Mouse (Mus musculus) liver, embryonic 12.5 days (tissue): ENCODE results near the gene Vps26a. TPM values are rescaled to one million over a fixed set of nuclear protein-coding genes. Genes with fewer than 3 reads are reported as not detected.
A peak's percentile ranks its signal among the peaks of the same experiment; 100 is the strongest.

Experiments
- ATAC-seq: fragments of 200-750 bp; cut with Nextera tagmentation; 2 replicates; pipeline ENCODE4 v1.8.0; 2017; ENCODE audit warnings: moderate number of reproducible peaks, mild to moderate bottlenecking, moderate library complexity
- H3K27ac ChIP-seq: fragments of 300-500 bp; sonication (generic); 2 replicates; pipeline ENCODE4 v1.5.1; 2016; ENCODE audit warnings: mild to moderate bottlenecking
- H3K27me3 ChIP-seq: fragments of 300-500 bp; sonication (generic); replicated peaks from 2 replicates; pipeline ENCODE4 v1.6.1; 2016; ENCODE audit warnings: mild to moderate bottlenecking, moderate library complexity
- H3K36me3 ChIP-seq: fragments of 300-500 bp; sonication (generic); 2 replicates; pipeline ENCODE4 v1.6.1; 2016; ENCODE audit warnings: mild to moderate bottlenecking, moderate library complexity
- H3K4me1 ChIP-seq: fragments of 300-500 bp; sonication (generic); 2 replicates; pipeline ENCODE4 v1.6.1; 2016
- H3K4me2 ChIP-seq: fragments of 300-500 bp; sonication (generic); 2 replicates; pipeline ENCODE4 v1.6.1; 2016; ENCODE audit warnings: mild to moderate bottlenecking, moderate library complexity
- H3K4me3 ChIP-seq: fragments of 300-500 bp; sonication (generic); 2 replicates; pipeline ENCODE4 v1.5.1; 2016; ENCODE audit warnings: mild to moderate bottlenecking, moderate library complexity
- H3K9ac ChIP-seq: fragments of 300-500 bp; sonication (generic); 2 replicates; pipeline ENCODE4 v1.6.1; 2016; ENCODE audit warnings: mild to moderate bottlenecking, moderate library complexity
- H3K9me3 ChIP-seq: fragments of 300-500 bp; sonication (generic); replicated peaks from 2 replicates; pipeline ENCODE4 v1.6.1; 2016; ENCODE audit warnings: mild to moderate bottlenecking, moderate library complexity
- WGBS: fragments of 180-500 bp; shearing (Covaris S2); methylation state at CpG from one replicate; pipeline ENCODE4 v1.1.7; 2016; ENCODE audit not compliant: insufficient replicate concordance; 5-methylcytosine and 5-hydroxymethylcytosine counted together
- polyA plus RNA-seq: library from polyadenylated mRNA; unstranded; fragments of >200 nt; fragmentation: Nextera tagmentation; extraction: Ambion mirVana; gene quantifications from 2 replicates; pipeline ENCODE4 v1.2.1, GENCODE M21; 2016

Gene Vps26a
- 59.8 and 59.9 TPM in 2 replicates for polyA plus RNA-seq

DNA sequence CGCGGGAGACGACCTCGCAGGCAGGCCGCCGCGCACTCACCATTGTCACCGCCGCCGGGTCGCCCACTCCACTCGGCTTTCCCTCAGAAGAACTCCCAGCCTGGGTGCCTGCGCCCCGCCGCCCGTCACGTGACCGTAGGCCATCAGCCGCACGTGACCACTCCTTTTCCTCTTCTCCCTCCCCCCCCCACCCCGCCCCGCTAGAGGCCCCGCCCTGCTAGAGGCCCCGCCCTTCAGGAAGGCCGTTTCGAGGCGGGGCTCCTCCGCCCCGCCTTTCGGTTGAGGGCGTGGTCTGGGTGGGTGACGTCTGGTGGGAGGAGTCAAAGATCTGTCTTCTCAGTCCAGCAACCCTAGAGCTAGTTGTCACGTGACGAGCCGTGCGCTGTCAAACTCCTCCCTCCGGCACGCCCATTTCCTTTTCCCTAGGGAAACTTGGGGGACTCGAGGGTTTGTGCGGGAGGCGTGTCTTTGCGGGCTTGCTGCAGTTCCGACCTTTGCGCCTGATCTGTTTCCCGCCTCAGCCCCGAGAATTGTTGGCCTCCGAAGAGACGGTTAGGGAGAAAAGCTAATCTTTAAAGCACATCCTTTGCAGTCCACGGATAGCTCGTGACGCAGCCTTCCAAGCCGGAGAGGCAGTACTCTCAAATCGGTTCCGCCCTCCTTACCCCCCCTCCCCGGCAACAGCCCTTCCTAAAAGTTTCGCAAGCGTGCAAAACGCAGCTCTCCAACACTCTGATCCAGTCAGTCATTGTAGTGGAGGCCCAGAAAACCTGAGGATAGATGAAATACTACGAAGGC is at the start of gene Vps26a:
TSS of gene Vps26a (minus strand) at position 188 of the 798 bp plus-strand sequence.
- peak; percentile 81 for ATAC-seq
- Histone ChIP-seq H3K9me3 (no peaks in the 10 kb centered on the region), H3K4me3 (peak within 1 kb of the TSS; percentile 98), H3K4me2 (peak within 1 kb of the TSS; percentile 89), H3K27ac (peak within 1 kb of the TSS; percentile 91), H3K36me3 (no peaks in the 10 kb centered on the region), H3K4me1 (peaks cover 52% of the 10 kb centered on the region), H3K9ac (peak within 1 kb of the TSS; percentile 97), H3K27me3 (no peaks in the 10 kb centered on the region)
- WGBS: under 1% methylated on average over 59 of the region's 59 CpGs

DNA sequence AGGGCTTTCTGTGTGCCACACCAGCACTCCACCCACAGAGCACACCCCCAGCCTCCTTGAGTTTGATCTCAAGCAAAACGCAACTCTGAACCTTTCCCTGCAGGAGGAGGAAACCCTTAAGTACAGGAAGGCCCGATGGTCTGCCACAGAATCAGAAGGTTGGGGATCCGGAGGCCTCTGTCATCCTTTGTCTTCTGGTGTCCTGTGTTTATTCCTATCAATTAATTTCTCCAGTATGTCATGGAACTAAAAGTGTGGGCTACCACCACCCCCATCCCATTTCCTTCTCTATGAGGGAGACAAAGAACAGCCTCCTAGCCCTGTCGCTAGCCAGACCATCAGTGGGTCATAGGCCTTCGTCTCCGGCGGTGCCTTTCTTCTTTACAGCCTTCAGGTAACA is 47.9 kb upstream of the Vps26a start:
- Histone ChIP-seq H3K4me2 (no peak overlapping the region), H3K4me3 (no peak overlapping the region), H3K4me1 (peaks cover 5% of the 10 kb centered on the region), H3K27ac (no peak overlapping the region), H3K36me3 (no peaks in the 10 kb centered on the region), H3K9me3 (no peaks in the 10 kb centered on the region), H3K9ac (no peak overlapping the region), H3K27me3 (no peaks in the 10 kb centered on the region)
- WGBS: 73% methylated on average over 7 of the region's 7 CpGs
- ATAC-seq: no peak

DNA sequence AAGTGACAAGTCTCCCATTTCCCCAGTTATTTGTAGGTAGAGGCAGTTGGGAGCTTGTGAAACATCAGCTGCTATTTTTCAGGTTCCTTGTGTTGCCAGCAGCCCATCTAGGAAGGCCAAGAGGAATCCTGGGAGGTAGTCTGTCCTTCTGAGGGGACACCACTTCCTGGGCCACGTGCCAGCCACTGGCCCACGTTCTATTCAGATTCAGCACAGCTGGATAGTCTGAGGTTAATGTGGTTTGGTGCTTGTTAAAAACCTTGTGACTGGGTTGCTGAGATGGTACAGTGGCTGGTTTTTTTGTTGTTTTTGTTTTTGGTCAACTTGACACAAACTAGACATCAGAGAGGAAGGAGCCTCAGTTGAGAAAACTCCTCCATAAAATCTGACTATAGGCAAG is 46.2 kb upstream of the Vps26a start:
- Histone ChIP-seq H3K9ac (no peak overlapping the region), H3K4me3 (no peak overlapping the region), H3K4me2 (no peak overlapping the region), H3K27ac (no peak overlapping the region), H3K36me3 (no peaks in the 10 kb centered on the region), H3K4me1 (peaks cover 5% of the 10 kb centered on the region; the same call in 1 of the 2 replicates), H3K27me3 (no peaks in the 10 kb centered on the region), H3K9me3 (no peaks in the 10 kb centered on the region)
- WGBS: 21% methylated on average over 2 of the region's 2 CpGs
- ATAC-seq: no peak

DNA sequence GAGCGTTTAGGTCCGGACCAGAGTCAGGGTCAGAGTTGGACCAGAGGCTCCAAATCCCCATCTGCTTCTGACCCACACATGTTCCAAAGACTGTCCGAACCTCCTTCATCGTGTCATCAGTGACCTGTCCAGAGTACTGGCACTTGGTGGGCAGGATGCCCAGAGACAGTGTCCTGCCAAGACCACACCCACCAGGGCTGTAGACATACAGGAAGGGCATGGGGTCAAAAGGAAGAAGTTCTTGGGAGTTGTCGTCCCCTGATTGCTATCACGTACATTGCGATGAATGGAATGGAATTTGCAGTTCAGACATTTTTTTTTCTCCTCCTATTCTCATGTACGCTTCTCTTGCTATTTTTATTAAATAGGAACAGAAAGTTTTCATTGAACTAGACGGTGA is 43.6 kb upstream of the Vps26a start:
- 58% methylated on average over 9 of the region's 9 CpGs for WGBS
- Histone ChIP-seq H3K4me2 (no peak overlapping the region), H3K4me3 (no peak overlapping the region), H3K27me3 (no peaks in the 10 kb centered on the region), H3K4me1 (no peaks in the 10 kb centered on the region), H3K9me3 (no peaks in the 10 kb centered on the region), H3K36me3 (no peaks in the 10 kb centered on the region), H3K9ac (no peak overlapping the region), H3K27ac (no peak overlapping the region)
- ATAC-seq: no peak

DNA sequence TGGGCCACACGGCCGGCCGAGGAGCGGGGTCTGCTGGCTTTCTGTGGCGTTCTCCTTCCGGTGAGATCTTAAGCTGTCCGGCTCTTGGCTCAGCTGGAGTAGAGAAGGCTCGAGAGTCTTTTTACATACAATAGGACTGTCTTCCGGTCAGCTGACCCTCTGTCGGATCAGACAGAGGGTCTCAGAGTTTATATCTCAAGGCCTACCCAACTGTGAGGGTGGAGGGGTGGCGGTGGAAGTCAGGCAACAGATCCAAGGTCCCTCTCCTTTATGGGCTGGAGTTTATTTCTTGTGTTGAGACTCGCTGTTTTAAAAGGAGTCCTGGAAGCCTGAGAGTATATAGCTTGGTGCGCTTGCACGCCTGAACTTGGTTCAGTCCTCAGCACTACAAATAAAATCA is 40.7 kb upstream of the Vps26a start, which contains the start of gene Srgn:
TSS of gene Srgn (minus strand) at position 101 of the 400 bp plus-strand sequence.
- H3K9me3 ChIP-seq: no peaks in the 10 kb centered on the region
- H3K4me3 ChIP-seq: no peak within 1 kb of the TSS
- no peak within 1 kb of the TSS for H3K9ac ChIP-seq
- no peaks in the 10 kb centered on the region for H3K36me3 ChIP-seq
- no peaks in the 10 kb centered on the region for H3K27me3 ChIP-seq
- WGBS: 80% methylated on average over 14 of the region's 14 CpGs
- peaks cover 9% of the 10 kb centered on the region for H3K4me1 ChIP-seq
- no peak within 1 kb of the TSS for H3K27ac ChIP-seq
- ATAC-seq: no peak
- no peak within 1 kb of the TSS for H3K4me2 ChIP-seq

DNA sequence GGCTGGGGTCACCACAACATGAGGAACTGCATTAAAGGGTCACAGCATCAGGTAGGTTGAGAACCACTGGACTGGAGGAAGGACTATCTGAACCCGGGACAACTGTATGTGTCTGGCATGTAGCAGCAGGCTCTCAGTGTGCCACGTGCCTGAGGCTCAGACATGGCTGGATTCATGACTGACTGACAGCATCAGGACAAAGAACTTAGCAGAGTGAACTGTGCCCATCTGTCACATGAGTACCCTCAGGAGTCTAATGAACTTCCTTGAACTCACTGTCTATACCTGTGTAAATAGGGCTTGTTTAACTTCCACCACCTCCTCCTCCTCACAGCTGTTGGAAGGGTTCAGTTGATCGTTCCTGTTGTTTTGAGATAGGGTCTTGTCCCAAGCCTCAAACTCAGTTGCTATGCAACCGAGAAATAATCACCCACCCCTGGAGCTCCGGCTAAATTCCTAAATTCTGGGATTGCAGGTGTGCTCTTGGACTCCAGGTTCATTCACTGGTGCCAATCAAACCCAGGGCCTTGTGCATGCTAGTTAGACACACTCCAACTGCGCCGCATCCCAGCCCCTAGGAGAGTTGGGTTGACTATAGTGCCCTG is 35.8 kb upstream of the Vps26a start:
- Histone ChIP-seq H3K9me3 (no peaks in the 10 kb centered on the region), H3K27me3 (no peaks in the 10 kb centered on the region), H3K36me3 (no peaks in the 10 kb centered on the region), H3K4me2 (no peak overlapping the region), H3K4me1 (peaks cover 43% of the 10 kb centered on the region), H3K4me3 (no peak overlapping the region), H3K27ac (no peak overlapping the region; the same call in 1 of the 2 replicates), H3K9ac (no peak overlapping the region)
- WGBS: 64% methylated on average over 7 of the region's 7 CpGs
- no peak for ATAC-seq

DNA sequence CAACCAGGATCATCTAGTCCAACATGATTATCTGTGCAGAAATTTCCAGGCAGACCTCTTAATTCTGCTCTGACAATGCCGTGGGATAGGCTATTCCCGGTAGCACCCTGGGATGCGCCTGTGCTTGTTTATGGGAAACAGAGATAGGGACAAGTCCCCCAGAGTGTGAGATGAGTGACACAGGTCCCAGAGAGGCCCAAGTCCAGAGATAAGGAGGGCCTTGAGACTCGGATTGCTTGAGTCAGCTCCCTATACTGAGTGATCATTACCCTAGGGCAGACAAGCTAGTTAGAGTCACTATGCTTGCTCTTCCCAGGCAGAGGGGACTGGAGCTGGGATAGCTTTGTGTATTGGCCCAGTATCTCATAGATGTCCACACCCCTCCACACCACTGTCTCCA is 35.2 kb upstream of the Vps26a start:
- Histone ChIP-seq H3K27ac (peak overlapping the region; percentile 67), H3K27me3 (no peaks in the 10 kb centered on the region), H3K9me3 (no peaks in the 10 kb centered on the region), H3K36me3 (no peaks in the 10 kb centered on the region), H3K4me2 (peak overlapping the region; percentile 37), H3K4me1 (peaks cover 50% of the 10 kb centered on the region), H3K9ac (peak overlapping the region; percentile 29; the same call in 1 of the 2 replicates), H3K4me3 (no peak overlapping the region)
- 11% methylated on average over 4 of the region's 4 CpGs for WGBS
- peak; percentile 82 for ATAC-seq

DNA sequence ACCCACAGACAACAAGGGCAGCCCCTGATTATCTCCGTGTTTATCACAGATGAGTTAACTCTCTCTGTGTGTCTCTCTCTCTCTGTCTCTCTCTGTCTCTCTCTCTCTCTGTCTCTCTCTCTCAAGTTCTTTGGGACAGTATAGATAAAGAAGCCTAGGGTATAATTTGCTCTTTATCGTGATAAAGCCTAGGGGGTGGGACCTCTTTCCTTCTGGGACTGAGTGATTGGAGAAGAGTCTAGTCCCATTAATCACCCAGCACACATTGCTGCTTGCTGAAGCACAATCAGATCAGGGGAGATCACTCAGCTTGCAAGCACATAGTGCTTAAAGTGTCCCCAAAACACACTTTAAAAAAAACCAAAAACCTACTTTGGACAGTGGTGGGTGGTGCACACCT is 34.3 kb upstream of the Vps26a start:
- WGBS: 16% methylated on average over 2 of the region's 2 CpGs
- ATAC-seq: peak; percentile 86
- H3K4me1 ChIP-seq: peaks cover 51% of the 10 kb centered on the region
- no peak overlapping the region for H3K4me3 ChIP-seq
- H3K9ac ChIP-seq: no peak overlapping the region
- no peaks in the 10 kb centered on the region for H3K36me3 ChIP-seq
- peak overlapping the region; percentile 67 for H3K27ac ChIP-seq
- peak overlapping the region; percentile 37 for H3K4me2 ChIP-seq
- H3K27me3 ChIP-seq: no peaks in the 10 kb centered on the region
- no peaks in the 10 kb centered on the region for H3K9me3 ChIP-seq

DNA sequence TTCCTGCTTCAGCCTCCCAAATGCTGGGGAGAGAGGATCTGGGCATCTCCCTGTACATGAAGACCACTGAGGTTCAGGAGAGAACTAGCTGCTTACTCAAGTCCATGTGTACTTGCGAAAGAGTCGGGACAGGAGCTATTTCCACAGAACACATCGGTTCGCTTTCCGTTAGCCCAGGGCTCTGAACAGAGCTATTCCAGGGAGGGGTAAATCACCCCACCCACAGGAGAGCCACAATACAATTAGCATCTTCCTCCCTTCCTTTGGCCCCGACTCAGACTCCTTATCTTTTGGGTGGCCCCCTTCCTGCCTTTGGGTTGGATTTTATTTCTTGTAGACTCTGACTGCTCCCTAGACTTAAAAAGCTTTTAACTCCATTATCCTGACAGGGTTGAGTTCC is 30.9 kb upstream of the Vps26a start:
- ATAC-seq: no peak

DNA sequence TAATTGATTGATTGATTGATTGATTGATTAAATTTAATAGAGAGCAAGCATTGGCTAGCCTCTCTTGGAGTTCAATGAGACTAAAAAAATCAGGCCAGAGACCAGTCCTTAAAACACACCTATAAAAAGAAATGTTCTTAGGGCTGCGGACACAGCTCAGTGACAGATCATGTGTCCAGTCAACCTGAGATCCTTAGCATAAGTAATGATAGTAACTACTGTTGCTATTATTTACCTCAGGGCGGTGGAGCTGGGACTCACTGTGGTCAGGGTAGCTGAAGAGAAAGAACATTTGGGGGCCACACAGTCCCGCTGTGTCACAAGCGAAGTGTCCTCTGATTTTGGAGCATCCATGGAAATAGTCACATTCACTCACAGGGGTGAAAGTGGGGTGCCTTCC is 26.2 kb upstream of the Vps26a start:
- Histone ChIP-seq H3K4me3 (no peak overlapping the region), H3K36me3 (no peaks in the 10 kb centered on the region), H3K27me3 (peaks cover 4% of the 10 kb centered on the region; the same call in 1 of the 2 replicates), H3K9me3 (no peaks in the 10 kb centered on the region), H3K4me1 (peaks cover 35% of the 10 kb centered on the region), H3K27ac (no peak overlapping the region), H3K4me2 (no peak overlapping the region), H3K9ac (no peak overlapping the region)
- WGBS: 83% methylated on average over 4 of the region's 4 CpGs
- ATAC-seq: no peak

More for the DNA sequence above, 30.9 kb upstream of the Vps26a start:
- Histone ChIP-seq H3K9me3 (no peaks in the 10 kb centered on the region), H3K4me2 (no peak overlapping the region), H3K27me3 (no peaks in the 10 kb centered on the region), H3K27ac (no peak overlapping the region), H3K4me3 (no peak overlapping the region), H3K9ac (no peak overlapping the region), H3K36me3 (no peaks in the 10 kb centered on the region), H3K4me1 (peaks cover 44% of the 10 kb centered on the region)
- WGBS: 53% methylated on average over 6 of the region's 6 CpGs

DNA sequence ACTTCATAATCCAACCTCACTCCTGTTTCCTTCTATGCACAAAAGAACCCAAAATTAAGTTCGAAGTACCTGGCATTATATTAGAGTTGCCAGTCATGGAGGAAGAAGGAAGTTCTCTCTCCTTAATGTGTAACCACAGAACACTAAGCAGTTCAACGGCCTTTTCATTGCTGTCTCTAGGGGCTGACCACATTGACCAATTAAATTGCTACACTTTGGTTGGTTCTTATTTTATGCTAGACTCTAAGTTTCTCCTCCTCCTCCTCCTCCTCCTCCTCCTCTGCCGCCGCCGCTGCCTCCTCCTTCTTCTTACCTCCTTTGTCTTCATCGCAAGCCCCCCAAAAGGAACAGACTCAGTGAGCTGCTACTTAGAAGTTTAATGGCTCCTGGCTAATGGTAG is 24.9 kb upstream of the Vps26a start:
- WGBS: 24% methylated on average over 6 of the region's 6 CpGs
- no peak overlapping the region for H3K4me2 ChIP-seq
- H3K4me3 ChIP-seq: no peak overlapping the region
- no peaks in the 10 kb centered on the region for H3K36me3 ChIP-seq
- no peak for ATAC-seq
- H3K9me3 ChIP-seq: no peaks in the 10 kb centered on the region
- H3K4me1 ChIP-seq: peaks cover 33% of the 10 kb centered on the region
- H3K9ac ChIP-seq: no peak overlapping the region
- H3K27me3 ChIP-seq: peaks cover 4% of the 10 kb centered on the region; the same call in 1 of the 2 replicates
- H3K27ac ChIP-seq: no peak overlapping the region

DNA sequence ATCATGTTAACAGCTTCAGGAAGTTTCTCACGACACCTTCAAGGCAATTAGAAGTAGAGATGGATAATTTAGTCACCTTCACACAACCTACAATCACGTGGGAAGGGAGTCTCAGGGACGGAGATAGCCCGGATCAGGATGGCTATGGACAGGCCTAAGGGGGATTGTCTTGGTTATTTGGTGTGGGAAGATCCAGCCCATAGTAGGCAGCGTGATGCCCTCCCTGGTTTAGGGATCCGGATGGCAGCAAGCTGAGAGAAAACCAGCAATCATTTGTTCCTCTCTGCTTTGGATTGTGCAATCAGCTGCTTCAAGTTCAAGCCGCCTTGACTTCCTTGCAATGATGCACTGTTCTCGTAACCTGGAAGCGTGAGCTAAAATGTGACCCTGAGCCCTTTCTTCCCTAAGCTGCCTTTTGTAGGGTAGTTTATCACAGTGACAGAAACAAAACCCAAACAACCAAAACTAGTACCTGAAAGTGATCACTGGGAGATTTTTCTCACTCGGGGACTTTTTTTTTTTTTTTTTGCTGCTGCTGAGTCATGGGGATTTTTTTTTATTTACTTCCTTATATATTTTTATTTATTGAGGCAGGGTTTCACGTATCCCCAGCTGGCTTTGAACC is 22.5 kb upstream of the Vps26a start:
- Histone ChIP-seq H3K9me3 (no peaks in the 10 kb centered on the region), H3K4me2 (peak overlapping the region; percentile 78), H3K4me3 (no peak overlapping the region), H3K27me3 (peaks cover 4% of the 10 kb centered on the region; the same call in 1 of the 2 replicates), H3K4me1 (peaks cover 54% of the 10 kb centered on the region), H3K27ac (no peak overlapping the region), H3K9ac (0 out of 2 replicates have a peak overlapping the region, but pooled peaks have one; percentile 67), H3K36me3 (no peaks in the 10 kb centered on the region)
- no peak for ATAC-seq
- WGBS: 34% methylated on average over 11 of the region's 11 CpGs
